Mouse (Mus musculus) lung, postnatal 14 days (tissue): ENCODE measurements at regions not wholly inside any gene's neighbourhood (a gene's known extent, or its start where the extent isn't known, plus 50 kb on each side); places are given as distances from the start of the nearest gene placed in this dataset.
A peak's percentile ranks its signal among the peaks of the same experiment; 100 is the strongest.

Source experiments
- DNase-seq: peaks from one replicate; pipeline ENCODE4 v3.0.0; 2021

DNA sequence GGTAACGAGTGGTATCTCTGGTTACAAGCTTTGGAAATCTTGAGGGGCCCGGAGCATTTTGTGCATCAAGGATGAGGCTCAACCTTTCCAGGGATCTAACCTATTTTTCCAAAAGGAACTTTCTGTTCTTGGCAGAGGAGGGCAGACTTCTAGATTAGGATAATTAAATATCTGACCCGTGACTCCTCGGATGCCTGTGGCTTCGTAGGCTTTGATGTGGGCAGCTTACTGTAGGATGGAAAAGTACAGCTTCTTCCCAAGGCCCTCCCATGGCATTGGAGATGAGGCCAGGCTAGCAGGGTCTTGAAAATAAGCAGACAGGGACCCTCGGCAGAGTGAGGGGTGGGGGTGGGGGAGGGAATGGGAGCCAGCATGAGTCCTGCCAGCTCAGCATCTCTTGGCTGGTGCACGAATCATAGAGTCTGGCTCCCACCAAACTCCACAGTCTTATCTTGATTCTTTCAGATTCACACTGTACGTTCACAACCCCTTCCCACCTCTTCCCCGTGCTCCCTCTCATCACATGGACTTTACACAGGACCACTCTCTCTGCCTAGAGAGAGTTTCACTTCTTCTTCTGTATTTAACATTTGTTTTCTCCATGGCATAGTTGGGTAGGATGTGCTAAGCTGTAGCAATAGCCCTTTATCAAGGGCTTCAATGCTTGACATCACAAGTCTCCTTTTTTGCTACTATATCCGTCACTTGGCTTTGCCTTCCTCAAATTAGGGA is 104.9 kb downstream of the E030025P04Rik start:
- DNase-seq, result no peak

DNA sequence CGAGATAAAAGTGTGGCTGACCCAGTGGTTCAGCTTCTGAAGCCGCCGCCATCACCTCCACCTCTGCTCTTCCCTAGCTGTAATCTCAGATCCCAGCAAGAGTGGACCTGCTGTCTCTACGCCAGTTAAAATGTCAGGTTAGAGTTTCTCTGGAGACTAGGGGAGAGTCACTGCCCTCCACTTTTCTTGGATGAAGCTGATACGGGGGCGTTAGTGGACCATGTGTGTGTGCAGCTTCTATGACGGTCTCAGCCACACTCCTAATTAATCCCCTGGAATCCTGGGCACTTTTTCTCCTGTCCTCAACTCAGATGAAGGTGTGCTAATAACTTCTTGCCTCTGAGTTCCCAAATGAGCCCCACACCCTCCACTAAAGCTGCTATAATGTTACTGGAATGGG is 106.0 kb downstream of the E030025P04Rik start:
- no peak for DNase-seq

DNA sequence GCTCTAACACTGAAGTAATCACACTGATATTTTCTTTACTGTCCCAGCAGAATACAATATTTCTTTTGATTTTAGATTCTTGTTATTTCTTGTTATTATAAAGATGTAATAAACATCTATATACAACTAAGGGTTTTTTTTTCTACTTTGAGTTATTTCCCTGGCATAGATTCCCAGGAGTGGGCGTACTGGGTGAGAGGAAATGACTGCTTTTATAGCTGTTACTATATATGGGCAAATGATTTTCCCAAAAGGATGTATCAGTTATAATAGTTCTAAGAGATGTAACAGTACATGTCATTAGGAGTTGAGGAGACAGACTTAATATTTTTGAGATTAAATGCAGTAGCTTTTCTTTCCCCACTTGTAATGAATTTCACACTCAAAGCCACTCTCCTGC is 109.6 kb downstream of the E030025P04Rik start:
- DNase-seq, result no peak

DNA sequence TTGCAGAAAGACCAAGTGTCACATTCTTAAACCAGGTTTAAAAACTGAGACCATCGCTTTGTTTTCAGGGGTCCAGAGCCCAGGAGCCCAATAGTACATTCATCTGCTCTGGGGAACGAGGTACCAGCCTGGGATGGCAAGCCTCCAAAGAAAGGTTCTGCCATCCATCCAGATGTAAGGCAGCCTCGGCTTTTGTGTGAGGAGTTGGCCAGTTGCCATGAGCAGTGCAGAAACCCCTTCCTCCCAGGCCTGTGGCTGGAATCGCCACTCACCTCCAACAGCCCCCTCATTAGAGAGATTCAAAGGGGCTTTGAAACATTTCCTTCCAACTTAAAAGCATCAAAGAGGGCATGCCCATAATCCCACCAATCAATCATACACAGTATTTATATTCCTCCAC is 110.1 kb downstream of the E030025P04Rik start:
- DNase-seq, result no peak

DNA sequence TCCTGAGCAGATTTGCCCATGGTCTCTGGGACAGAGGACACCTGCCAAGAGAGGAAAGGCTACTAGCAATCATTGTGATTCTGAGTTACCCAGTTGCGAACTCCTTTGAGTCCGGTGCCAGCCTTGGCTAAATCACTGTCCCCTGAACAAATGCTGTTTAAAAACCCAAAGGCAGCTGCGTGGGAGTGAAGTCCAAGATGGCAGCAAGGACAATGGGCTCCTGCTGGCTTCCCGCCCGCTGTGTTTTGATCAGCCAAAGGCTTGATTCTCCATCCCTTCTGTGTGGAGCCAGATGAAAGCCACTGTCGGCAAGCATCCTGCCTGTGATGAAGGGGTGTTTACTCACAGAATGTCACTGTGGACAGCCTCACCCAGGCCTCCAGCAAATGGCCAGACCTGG is 111.4 kb downstream of the E030025P04Rik start:
- peak; percentile 67 for DNase-seq

DNA sequence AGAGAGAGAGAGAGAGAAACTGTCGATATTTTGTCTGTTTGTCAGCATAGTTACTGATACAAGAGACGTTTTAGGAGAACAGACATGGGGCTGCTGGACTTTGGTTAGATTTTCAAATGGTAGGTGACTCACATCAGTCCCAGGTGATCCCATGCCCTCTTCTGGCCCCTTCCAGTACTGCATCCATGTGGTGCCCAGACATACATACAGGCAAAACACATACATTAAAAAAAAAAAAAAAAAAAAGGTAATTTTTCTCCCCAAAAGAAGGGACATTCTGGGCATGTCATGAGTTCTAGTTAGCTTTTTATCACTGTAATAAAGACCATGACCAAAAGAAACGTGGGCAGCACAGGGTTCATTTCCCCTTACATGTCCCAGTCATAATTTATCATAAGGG is 110.3 kb downstream of the Axin2 start:
- peak; percentile 71 for DNase-seq

DNA sequence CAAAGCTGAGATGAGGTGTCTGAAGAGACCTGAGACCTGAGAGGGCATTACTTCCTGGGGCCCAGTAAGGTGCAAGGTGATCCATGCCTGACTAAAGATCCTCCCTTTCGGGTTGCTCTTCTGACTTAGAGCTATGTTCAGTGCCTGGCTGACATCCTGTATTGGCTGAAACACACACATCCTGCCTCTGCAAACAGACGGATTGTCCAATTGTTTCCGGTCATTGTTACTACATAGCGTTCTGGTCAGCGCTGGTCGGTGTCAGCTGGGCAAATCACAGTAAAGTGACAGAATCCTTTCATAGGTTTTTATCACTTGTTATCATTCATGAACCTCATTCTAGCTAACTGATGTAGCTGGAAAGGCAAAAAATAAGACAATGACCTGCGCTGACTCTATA is 109.7 kb downstream of the Axin2 start:
- DNase-seq, result no peak

DNA sequence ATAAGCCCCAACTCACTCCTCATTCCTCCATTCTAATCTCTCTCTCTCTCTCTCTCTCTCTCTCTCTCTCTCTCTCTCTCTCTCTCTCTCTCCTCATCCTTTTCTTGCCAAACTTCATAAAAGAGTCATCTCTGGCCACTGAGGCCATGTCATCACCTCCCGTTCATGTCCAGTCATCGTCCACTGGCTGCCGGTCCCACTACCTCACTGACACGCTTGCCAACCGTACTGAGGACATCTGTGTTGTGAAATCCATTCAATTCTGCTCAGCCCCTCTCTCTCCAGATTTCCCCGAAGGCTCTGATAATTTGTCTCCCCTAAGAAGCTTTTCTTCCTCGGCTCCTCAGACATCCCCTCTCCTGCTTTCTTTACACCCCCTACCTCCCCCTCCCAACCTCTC is 94.7 kb downstream of the Axin2 start:
- DNase-seq, result peak; percentile 40

DNA sequence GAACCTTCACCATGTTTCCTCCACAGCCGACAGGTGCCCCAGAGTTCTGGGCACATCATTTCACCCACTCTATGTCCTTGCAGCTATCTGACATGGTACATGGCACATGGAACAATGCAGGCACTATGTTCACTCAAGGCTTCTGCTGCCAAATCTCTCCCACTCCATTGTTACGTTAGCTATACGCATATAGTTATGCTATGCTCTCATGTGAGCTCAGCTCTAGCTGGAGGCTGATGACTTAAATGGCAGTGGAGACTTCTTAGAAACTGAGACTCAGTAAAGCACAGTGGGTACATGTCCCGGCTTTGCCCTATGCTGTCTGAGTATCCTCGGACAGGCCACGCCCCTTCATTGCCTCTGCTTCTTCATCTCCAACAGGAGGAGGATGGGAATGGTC is 91.0 kb downstream of the Axin2 start:
- no peak for DNase-seq

DNA sequence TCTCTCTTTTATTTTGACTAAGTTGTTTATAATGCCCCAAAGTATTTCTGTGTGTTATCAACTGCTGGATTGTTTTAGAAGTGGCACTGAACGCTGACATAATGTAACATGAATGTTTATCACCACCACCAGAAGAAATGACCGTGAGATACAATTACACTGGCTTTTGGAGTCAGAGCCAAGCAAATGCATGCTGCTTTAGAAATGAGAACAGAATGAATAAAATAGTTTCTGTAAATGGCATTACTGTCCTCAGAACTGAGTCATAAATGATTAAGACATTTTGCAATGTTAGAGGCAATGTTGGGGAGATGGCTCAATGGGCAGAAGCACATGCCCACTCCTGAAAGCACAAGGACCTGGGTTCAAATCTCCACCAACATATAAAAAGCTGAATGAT is 88.7 kb downstream of the Axin2 start:
- no peak for DNase-seq

DNA sequence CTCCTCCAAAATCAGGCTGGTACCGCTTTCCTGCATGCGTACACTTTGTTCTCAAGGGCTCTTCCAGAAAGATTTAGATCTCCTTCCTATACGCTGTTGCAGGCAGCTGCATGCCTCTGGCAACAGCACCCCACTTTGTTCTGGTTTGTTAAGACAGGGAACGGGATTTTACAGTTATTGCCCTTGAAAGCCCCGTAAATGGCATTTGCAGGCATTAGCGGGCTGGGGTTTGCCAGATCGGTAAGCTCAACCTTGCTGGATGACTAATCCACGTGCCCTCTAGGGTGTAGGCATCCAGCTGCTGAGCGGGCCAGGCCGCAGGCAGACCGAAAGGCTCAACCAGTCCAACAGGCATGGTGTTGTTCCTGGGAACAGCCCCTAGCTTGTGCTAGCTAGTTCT is 85.5 kb downstream of the Axin2 start:
- DNase-seq, result no peak
